Mouse (Mus musculus): Measurements from ENCODE around the gene Tacc2. TPM values are rescaled to one million over a fixed set of nuclear protein-coding genes. Genes with fewer than 3 reads are reported as not detected.
"Not testable (repeated sequence)": the region's sequence is repeated elsewhere in the genome, so short reads cannot be mapped to it uniquely, and the experiment has no call there.

The Tacc2 gene
- polyA plus RNA-seq, 1 experiment from 2014 or later: 23.9 TPM

DNA sequence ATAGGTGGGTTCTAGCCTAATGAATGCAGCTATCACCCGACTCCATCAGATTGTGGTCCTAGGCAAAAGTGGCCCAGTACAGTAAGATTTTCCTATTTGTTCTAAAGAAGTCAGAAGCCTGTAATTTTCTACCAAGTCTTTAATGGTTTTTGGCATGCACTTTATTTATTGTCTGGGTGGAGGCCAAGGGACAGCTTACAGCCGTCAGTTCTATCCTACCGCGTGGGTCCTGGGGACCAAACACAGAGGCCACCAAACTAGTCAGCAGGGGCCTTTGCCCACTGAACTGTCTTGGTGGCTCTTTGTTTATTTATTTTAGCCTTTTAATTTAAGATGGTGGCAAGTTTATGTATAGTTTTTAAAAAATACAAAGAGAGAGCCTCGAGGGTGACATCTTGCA is 1.4 kb downstream of the Tacc2 start:
- no peak overlapping the region for H3K4me2 ChIP-seq (ENCODE audit: low read depth, low read length)
- peaks cover 12% of the 10 kb centered on the region; the same call in 1 of the 2 replicates for H3K4me1 ChIP-seq (ENCODE audit: control insufficient read depth, insufficient read depth, low read length)
- H3K36me3 ChIP-seq (ENCODE audit: control insufficient read depth, insufficient read depth, low read length): no peaks in the 10 kb centered on the region
- WGBS: 57% methylated on average over 5 of the region's 5 CpGs
- no peak for ATAC-seq (ENCODE audit: insufficient read depth, low FRiP score)
- no peaks in the 10 kb centered on the region for H3K9me3 ChIP-seq (replicated peaks; ENCODE audit: control insufficient read depth, low read length)
- no peaks in the 10 kb centered on the region for H3K27me3 ChIP-seq (ENCODE audit: control insufficient read depth, insufficient read depth, low read length)
- no peak overlapping the region for H3K9ac ChIP-seq (ENCODE audit: low read length)
- no peak overlapping the region for H3K4me3 ChIP-seq (replicated peaks; ENCODE audit: low read length)
- H3K27ac ChIP-seq (ENCODE audit: low read length): no peak overlapping the region

DNA sequence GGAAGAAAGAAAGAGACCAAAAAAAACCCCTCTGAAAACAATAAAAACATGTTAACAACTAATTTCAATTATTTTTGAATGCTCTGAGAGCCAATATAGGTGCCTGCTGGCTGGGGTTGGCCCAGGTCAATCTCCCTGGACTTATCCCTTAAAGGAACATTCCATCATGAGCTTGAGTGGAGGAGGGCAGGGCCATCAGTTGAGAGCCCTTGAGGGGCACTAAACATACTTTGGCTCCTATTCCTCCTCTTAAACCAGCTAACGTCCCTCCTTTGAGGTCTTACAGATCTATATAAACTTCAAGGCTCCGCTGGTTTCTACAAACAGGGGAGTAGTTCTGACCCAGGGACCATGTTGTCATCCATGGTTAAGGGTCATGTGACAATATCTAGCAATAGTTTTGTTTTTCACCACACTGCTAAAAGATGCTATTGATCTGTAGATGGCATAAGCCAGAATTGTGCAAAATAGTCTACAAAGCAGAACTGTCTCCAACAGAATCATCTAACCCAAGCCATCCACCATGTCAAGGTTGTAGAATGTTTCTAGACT is 9.4 kb downstream of the Tacc2 start:
- no peak overlapping the region for H3K4me3 ChIP-seq (replicated peaks; ENCODE audit: low read length)
- H3K27ac ChIP-seq (ENCODE audit: low read length): no peak overlapping the region
- ATAC-seq (ENCODE audit: insufficient read depth, low FRiP score): no peak
- no peak overlapping the region for H3K4me2 ChIP-seq (ENCODE audit: low read depth, low read length)
- no peaks in the 10 kb centered on the region for H3K9me3 ChIP-seq (replicated peaks; ENCODE audit: control insufficient read depth, low read length)
- no peak overlapping the region for H3K9ac ChIP-seq (ENCODE audit: low read length)
- 74% methylated on average over 2 of the region's 2 CpGs for WGBS
- no peaks in the 10 kb centered on the region for H3K36me3 ChIP-seq (ENCODE audit: control insufficient read depth, insufficient read depth, low read length)
- H3K27me3 ChIP-seq (ENCODE audit: control insufficient read depth, insufficient read depth, low read length): no peaks in the 10 kb centered on the region
- peaks cover 8% of the 10 kb centered on the region; the same call in 1 of the 2 replicates for H3K4me1 ChIP-seq (ENCODE audit: control insufficient read depth, insufficient read depth, low read length)

DNA sequence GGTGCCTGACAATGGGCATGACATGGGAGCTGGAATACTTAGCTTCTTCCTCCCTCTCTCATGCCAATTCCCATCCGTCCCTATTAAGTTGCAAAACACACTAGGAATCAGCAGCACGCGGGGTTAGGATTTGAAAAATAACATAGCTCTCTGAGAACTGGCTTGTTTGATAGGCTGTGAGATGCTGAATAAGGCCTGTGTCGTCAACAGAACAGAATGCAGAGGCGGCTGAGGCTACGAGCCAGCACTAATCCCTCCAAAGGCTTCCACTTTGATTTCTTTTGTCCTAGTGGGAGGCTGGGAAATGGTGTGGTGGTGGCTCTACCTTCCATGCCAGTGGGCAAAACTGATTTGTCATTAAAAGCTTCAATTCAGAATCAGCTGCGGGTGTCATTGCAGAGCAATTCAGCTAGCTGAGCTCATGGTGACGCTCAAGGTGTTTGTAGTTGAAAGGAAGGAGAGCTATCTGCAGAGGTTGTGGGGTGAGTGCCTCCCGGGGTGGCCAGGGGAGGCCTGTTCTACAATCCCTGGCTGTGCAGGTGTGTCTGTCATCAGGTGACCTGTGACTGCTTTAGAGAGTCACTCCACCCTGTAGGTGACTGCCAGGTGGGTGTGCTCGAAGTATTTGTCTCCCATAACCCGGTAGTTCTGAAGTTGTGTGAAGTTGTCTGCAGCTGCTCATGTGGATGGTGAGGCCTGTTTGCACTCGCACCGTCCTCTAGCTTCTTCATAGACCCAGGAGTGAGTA is 13.0 kb downstream of the Tacc2 start:
- no peak overlapping the region for H3K9ac ChIP-seq (ENCODE audit: low read length)
- no peak overlapping the region for H3K4me3 ChIP-seq (replicated peaks; ENCODE audit: low read length)
- peak overlapping the region; percentile 8; the same call in 1 of the 2 replicates for H3K27ac ChIP-seq (ENCODE audit: low read length)
- no peaks in the 10 kb centered on the region for H3K36me3 ChIP-seq (ENCODE audit: control insufficient read depth, insufficient read depth, low read length)
- no peak overlapping the region for H3K4me2 ChIP-seq (ENCODE audit: low read depth, low read length)
- H3K4me1 ChIP-seq (ENCODE audit: control insufficient read depth, insufficient read depth, low read length): peaks cover 8% of the 10 kb centered on the region; the same call in 1 of the 2 replicates
- no peaks in the 10 kb centered on the region for H3K27me3 ChIP-seq (ENCODE audit: control insufficient read depth, insufficient read depth, low read length)
- peak; percentile 73; the same call in 1 of the 2 replicates for ATAC-seq (ENCODE audit: insufficient read depth, low FRiP score)
- H3K9me3 ChIP-seq (replicated peaks; ENCODE audit: control insufficient read depth, low read length): no peaks in the 10 kb centered on the region
- 50% methylated on average over 13 of the region's 13 CpGs for WGBS

DNA sequence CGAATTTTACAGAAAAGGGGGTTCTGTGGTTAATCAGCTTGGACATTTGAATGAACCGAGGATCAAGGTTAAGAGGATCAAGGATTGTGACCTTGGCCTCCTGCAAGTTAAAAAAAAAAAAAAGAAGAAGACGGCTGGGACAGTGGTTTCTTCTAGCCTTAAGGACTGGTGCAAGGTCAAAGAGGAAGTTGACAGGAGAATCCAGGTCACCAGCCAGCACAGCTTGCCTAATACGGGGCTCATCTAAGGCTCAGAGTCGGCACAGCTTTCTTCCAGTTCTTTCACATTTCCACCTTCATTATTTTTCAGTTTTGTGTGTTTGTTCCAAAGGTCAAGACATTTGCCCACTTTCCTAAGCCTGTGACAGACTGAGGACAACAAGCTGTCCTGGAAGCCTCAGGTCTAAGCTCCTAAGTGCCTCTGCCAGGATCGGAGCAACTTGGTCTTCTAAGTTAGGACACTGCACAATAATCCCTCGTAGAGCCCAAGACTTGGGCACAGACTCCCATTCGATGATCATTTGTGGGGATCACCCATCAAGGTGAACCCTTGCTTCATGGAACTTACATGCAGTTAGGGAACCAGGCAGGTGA is 13.7 kb downstream of the Tacc2 start:
- H3K27ac ChIP-seq (ENCODE audit: low read length): no peak overlapping the region
- no peak overlapping the region for H3K4me2 ChIP-seq (ENCODE audit: low read depth, low read length)
- 61% methylated on average over 8 of the region's 8 CpGs for WGBS
- no peak for ATAC-seq (ENCODE audit: insufficient read depth, low FRiP score)
- H3K36me3 ChIP-seq (ENCODE audit: control insufficient read depth, insufficient read depth, low read length): no peaks in the 10 kb centered on the region
- no peaks in the 10 kb centered on the region for H3K9me3 ChIP-seq (replicated peaks; ENCODE audit: control insufficient read depth, low read length)
- no peak overlapping the region for H3K9ac ChIP-seq (ENCODE audit: low read length)
- H3K4me3 ChIP-seq (replicated peaks; ENCODE audit: low read length): no peak overlapping the region
- H3K4me1 ChIP-seq (ENCODE audit: control insufficient read depth, insufficient read depth, low read length): peaks cover 8% of the 10 kb centered on the region; the same call in 1 of the 2 replicates
- no peaks in the 10 kb centered on the region for H3K27me3 ChIP-seq (ENCODE audit: control insufficient read depth, insufficient read depth, low read length)

DNA sequence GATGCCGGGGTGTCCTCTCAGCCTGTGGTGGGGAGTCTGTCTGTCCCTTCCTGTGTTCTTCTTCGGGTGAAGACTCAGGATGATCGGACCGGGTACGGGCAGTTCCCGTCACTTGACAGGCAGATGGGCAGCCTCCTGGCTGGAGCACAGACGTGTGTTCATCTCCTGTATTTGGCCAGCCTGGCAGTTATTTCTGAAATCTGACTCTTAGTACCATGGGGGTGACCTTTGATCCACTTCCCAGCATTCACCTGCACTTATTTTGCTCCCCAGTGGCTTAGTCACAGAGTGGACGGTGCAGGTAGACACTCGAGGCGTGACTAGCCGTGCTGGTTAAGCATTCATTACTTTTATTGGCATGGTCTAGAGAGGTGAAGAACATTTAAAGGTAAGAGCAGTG is 15.7 kb downstream of the Tacc2 start:
- not testable (repeated sequence) for H3K27me3 ChIP-seq (ENCODE audit: control insufficient read depth, insufficient read depth, low read length); H3K36me3 ChIP-seq (ENCODE audit: control insufficient read depth, insufficient read depth, low read length); H3K4me2 ChIP-seq (ENCODE audit: low read depth, low read length); H3K27ac ChIP-seq (ENCODE audit: low read length); H3K9me3 ChIP-seq (replicated peaks; ENCODE audit: control insufficient read depth, low read length); H3K9ac ChIP-seq (ENCODE audit: low read length); H3K4me3 ChIP-seq (replicated peaks; ENCODE audit: low read length)
- peak; percentile 13; the same call in 1 of the 2 replicates for ATAC-seq (ENCODE audit: insufficient read depth, low FRiP score)
- WGBS: no CpG with 5 or more reads among the region's 11 CpGs
- H3K4me1 ChIP-seq (ENCODE audit: control insufficient read depth, insufficient read depth, low read length): peaks cover 11% of the 10 kb centered on the region; the same call in 1 of the 2 replicates

DNA sequence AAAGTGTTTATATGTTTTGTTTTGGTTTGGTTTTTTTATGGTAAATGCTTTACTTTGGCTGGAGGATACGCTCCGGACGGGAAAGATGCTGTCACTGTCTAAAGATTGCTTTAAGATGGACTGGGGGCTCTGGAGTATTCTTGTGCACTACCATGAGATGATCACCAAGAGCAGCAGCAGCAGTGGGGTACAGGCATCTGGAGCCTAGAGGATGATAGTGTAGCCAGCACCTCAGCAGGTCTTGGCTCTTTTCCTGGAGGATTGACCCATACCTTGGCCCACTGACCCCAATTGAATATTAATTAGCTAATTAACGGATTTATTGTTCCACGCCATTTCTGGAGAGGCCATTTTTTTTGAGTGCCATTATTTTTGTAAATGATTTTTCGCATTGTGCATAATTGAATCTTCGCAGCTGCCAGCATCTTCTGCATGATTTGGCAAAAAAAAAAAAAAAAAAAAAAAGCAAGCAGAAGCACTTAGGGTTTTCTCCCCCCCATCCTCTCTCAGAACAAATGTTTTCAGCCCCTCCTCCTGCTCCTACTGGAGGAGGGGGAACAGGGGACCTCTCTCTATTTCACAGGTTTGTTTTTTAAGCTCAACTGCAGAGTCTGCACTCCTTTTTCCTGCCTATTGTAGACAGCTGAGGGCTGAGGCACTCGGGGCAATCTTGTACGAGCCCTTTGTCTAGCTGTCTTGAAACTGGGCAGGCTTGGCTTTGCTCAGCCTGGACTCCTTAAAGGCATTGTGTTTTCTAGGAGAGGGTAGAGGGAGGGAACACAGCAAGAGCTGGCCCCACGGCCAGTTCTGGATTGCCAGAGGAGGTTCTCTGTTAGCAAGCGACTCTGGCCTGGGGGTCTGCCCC is 16.4 kb downstream of the Tacc2 start:
- H3K36me3 ChIP-seq (ENCODE audit: control insufficient read depth, insufficient read depth, low read length); H3K27me3 ChIP-seq (ENCODE audit: control insufficient read depth, insufficient read depth, low read length); H3K9ac ChIP-seq (ENCODE audit: low read length); H3K4me3 ChIP-seq (replicated peaks; ENCODE audit: low read length); H3K27ac ChIP-seq (ENCODE audit: low read length); ATAC-seq (ENCODE audit: insufficient read depth, low FRiP score); H3K4me2 ChIP-seq (ENCODE audit: low read depth, low read length); H3K9me3 ChIP-seq (replicated peaks; ENCODE audit: control insufficient read depth, low read length): not testable (repeated sequence)
- WGBS: 78% methylated on average over 7 of the region's 11 CpGs
- peaks cover 11% of the 10 kb centered on the region; the same call in 1 of the 2 replicates for H3K4me1 ChIP-seq (ENCODE audit: control insufficient read depth, insufficient read depth, low read length)

DNA sequence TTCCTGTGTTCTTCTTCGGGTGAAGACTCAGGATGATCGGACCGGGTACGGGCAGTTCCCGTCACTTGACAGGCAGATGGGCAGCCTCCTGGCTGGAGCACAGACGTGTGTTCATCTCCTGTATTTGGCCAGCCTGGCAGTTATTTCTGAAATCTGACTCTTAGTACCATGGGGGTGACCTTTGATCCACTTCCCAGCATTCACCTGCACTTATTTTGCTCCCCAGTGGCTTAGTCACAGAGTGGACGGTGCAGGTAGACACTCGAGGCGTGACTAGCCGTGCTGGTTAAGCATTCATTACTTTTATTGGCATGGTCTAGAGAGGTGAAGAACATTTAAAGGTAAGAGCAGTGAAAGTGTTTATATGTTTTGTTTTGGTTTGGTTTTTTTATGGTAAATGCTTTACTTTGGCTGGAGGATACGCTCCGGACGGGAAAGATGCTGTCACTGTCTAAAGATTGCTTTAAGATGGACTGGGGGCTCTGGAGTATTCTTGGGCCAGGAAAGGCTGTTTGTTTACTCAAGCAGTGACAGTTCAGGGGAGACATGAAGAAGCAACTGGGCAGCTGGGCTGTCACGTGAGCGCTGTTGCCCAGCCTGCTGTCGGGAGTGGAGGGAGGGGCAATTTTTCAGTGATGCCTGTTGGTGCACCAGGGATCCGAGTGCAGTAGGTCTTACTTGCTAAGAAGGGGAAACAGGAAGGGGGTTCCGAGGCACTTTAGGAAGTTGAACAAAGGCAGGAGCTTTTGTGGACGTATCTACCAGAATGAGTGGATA is 19.0 kb downstream of the Tacc2 start:
- not testable (repeated sequence) for H3K9me3 ChIP-seq (replicated peaks; ENCODE audit: control insufficient read depth, low read length); H3K4me2 ChIP-seq (ENCODE audit: low read depth, low read length); H3K4me3 ChIP-seq (replicated peaks; ENCODE audit: low read length); H3K27me3 ChIP-seq (ENCODE audit: control insufficient read depth, insufficient read depth, low read length); H3K9ac ChIP-seq (ENCODE audit: low read length); H3K27ac ChIP-seq (ENCODE audit: low read length); H3K4me1 ChIP-seq (ENCODE audit: control insufficient read depth, insufficient read depth, low read length); H3K36me3 ChIP-seq (ENCODE audit: control insufficient read depth, insufficient read depth, low read length)
- ATAC-seq (ENCODE audit: insufficient read depth, low FRiP score): 0 out of 2 replicates have a peak, but pooled peaks have one; percentile 27
- 33% methylated on average over 9 of the region's 19 CpGs for WGBS

DNA sequence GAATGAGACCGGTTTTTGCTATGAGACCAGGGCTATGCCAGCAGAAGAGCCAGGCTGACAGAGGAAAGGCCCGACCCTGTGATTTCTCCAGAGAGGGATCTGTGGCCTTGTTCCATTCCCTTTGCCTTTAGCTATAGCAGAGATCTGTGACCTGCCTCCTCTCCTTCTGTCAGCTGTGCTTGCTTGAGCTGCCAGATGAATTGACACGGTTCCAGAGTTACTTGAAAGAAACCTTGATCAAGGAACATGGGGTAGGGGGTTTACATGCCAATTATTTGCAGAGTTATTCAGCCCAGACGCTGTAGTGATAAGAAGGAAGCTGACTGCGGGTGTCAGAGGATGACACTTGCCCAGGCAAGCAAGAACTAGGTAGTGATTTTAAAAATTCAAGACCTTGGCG is 20.3 kb downstream of the Tacc2 start:
- H3K27me3 ChIP-seq (ENCODE audit: control insufficient read depth, insufficient read depth, low read length): no peaks in the 10 kb centered on the region
- no peaks in the 10 kb centered on the region for H3K36me3 ChIP-seq (ENCODE audit: control insufficient read depth, insufficient read depth, low read length)
- no peak overlapping the region for H3K27ac ChIP-seq (ENCODE audit: low read length)
- H3K9ac ChIP-seq (ENCODE audit: low read length): no peak overlapping the region
- 0 out of 2 replicates have a peak, but pooled peaks cover 3% of the 10 kb centered on the region for H3K4me1 ChIP-seq (ENCODE audit: control insufficient read depth, insufficient read depth, low read length)
- H3K4me3 ChIP-seq (replicated peaks; ENCODE audit: low read length): no peak overlapping the region
- WGBS: 70% methylated on average over 6 of the region's 6 CpGs
- no peaks in the 10 kb centered on the region for H3K9me3 ChIP-seq (replicated peaks; ENCODE audit: control insufficient read depth, low read length)
- no peak overlapping the region for H3K4me2 ChIP-seq (ENCODE audit: low read depth, low read length)
- no peak for ATAC-seq (ENCODE audit: insufficient read depth, low FRiP score)

All from stomach, embryonic 16.5 days (tissue).